Mouse (Mus musculus): ENCODE results near the gene Man2b1. TPM values are rescaled to one million over a fixed set of nuclear protein-coding genes. Genes with fewer than 3 reads are reported as not detected.
A peak's percentile ranks its signal among the peaks of the same experiment; 100 is the strongest.
"Not testable (repeated sequence)": the region's sequence is repeated elsewhere in the genome, so short reads cannot be mapped to it uniquely, and the experiment has no call there.

Gene Man2b1
- total RNA-seq, 2 experiments from 2014 or later = 7.9 to 9.4 TPM

DNA sequence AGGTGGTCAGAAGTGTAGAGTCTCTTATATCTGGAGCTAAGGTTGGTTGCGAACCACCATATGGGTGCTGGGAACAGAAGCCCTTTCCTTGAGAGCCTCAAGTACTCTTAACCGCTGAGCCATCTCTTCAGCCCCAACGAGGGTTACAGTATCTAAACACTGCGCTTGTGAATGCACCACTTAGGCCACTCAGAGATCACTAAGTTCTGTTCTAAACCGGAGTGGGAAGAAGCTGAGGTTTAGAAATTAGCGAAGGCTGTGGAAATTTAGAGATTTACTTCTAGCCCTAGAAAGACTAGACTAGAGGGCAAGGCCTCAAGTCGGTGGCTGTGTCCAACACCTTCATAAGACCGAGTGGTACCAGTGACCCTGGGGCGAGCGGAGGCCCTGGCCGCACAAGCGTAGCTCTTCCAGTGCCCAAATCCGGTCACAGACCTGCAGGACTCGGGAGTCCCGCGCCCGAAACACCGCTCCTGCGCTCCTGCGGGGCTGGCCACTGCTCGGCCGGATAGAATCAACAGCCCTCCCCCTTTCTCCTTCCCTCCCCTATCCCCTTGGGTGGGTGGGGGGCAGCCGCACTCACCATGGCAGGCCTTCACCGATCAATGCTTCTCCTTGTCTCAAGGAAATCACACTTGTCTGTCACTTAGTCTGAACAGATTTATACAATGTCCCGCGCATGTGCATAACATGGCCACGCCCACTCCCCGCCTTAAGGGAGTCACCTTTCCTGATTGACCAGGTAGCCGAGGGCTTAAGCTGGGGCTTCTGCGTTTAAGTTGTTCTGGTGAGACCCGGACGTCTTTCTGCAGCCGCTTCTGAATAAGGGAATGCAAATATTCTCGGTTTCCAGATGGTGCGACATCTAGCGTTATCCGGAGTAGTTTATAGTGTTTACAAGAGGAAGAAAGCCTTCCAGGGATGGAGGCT lies 36.2 kb downstream of the Man2b1 start:
- peak; percentile 70 for DNase-seq (ENCODE audit: low spot score)

DNA sequence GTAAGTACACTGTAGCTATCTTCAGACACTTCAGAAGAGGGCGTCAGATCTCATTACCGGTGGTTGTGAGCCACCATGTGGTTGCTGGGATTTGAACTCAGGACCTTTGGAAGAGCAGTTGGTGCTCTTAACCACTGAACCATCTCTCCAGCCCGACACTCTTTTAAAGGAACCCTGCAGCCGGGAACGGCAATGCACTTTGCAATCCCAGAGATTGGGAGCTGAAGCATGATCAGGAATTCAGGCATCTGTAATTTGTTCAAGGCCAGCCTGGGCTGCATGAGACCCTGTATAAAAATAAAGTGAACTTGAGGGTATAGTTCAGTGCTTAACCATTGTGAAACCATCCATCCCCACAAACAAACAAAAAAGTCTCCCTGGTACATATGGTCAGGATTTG lies 37.2 kb downstream of the Man2b1 start:
- DNase-seq (ENCODE audit: low spot score) = not testable (repeated sequence)

GRCm38 (mm10) chr8:85122995-85123394 lies 39.9 kb downstream of the Man2b1 start, which contains the start of gene Zfp791:
Gene Zfp791 (minus strand): TSS chr8:85123095.
- DNase-seq (ENCODE audit: low spot score) = no peak

GRCm38 (mm10) chr8:85123691-85124090 lies 40.6 kb downstream of the Man2b1 start:
- no peak for DNase-seq (ENCODE audit: low spot score)

DNA sequence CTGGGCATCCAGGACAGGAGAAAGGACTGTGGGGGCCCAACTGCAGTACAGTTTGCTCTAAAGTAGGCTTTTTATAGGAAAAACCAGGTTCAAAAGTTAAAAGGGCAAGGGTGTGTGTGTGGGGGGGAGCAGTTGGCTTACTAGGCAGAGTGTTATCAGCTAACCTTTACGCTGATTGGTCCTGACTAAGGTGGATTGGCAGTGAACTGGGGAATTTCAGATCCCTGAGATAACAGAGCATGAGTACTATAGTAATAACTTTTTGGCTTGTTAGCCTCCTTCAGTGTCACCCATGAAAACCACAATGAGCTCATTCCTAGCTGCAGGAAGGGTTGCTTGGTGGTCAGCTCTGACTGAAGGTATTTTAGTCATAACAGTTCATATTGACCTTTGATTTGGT lies 49.3 kb downstream of the Man2b1 start:
- DNase-seq (ENCODE audit: low spot score) = no peak

DNA sequence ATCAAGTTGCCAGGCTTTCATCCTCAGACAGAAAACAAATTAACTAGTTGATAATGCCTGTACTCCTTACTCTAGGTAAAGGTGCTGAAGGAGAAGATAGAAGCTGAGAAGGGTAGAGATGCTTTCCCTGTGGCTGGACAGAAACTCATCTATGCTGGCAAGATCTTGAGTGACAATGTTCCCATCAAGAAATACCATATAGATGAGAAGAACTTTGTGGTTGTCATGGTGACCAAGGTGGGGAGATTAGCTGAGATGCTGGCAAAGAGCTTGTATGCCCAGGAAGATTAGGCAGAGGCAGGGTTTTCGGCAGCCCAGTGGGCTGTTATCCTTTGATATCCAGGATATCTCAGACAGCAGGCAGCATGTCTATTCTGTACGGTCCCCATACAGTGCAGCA lies 52.6 kb downstream of the Man2b1 start:
- not testable (repeated sequence) for DNase-seq (ENCODE audit: low spot score)

DNA sequence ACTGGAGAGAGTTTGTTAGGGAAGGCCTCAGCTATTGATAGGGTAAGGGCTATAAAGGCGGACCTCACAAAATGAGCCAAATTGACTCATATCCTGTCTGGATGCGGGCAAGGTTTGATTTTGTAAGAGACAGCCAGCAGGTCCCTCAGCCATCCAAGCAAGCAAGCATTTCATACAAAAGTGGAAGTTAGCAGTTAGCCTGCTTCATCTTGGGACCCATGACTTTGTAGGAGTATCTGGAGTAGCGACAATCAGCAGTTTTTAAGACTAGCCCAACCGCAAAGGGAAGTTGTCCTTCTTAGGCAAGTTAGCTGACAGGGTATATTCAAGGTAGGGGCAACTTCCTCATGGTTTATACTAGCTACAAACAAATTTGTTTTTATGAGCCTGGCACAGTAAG lies 59.4 kb downstream of the Man2b1 start:
- DNase-seq (ENCODE audit: low spot score) = no peak

Small RNA genes lying within 50 kb of the gene (microRNA-seq; reads per million reads assigned to microRNA genes)
- gene Gm23388 = not detected
- not detected for gene Mir7070

Other genes with a start within 250 kb of the Man2b1 start
- 100 to 1,000 TPM; 171 to 176 TPM for gene Rad23a, start 242.6 kb upstream of the Man2b1 start, total RNA-seq (2021)
- gene Calr, start 236.3 kb upstream of the Man2b1 start, total RNA-seq (2021) = 100 to 1,000 TPM; 145 to 160 TPM
- 10 to 100 TPM; 22.8 to 25.2 TPM for gene Farsa, start 226.3 kb upstream of the Man2b1 start, total RNA-seq (2021)
- gene Syce2, start 211.2 kb upstream of the Man2b1 start, total RNA-seq (2021) = 1 to 10 TPM; 1.3 to 1.4 TPM
- 10 to 100 TPM; 33.7 to 38.2 TPM for gene Gcdh, start 189.3 kb upstream of the Man2b1 start, total RNA-seq (2021)
- not detected for gene Klf1, start 181.3 kb upstream of the Man2b1 start, total RNA-seq (2021)
- 1 to 10 TPM; 6.1 to 6.8 TPM for gene Dnase2a, start 174.7 kb upstream of the Man2b1 start, total RNA-seq (2021)
- under 1 TPM in 1 of 2 experiments, not detected in 1; 0.07 TPM for gene Mast1, start 145.9 kb upstream of the Man2b1 start, total RNA-seq (2021)
- not detected for gene Rtbdn, start 136.3 kb upstream of the Man2b1 start, total RNA-seq (2021)
- gene Gm49661, start 113.8 kb upstream of the Man2b1 start, total RNA-seq (2021) = not detected
- 100 to 1,000 TPM; 193 to 200 TPM for gene Prdx2, start 113.7 kb upstream of the Man2b1 start, total RNA-seq (2021)
- gene Rnaseh2a, start 113.5 kb upstream of the Man2b1 start, total RNA-seq (2021) = 10 to 100 TPM; 21.1 to 21.7 TPM
- 10 to 100 TPM in 1 of 2 experiments, 1 to 10 TPM in 1; 9.4 to 12.5 TPM for gene Junb, start 104.6 kb upstream of the Man2b1 start, total RNA-seq (2021)
- 1 to 10 TPM; 2.1 to 2.7 TPM for gene Hook2, start 92.7 kb upstream of the Man2b1 start, total RNA-seq (2021)
- gene Best2, start 68.7 kb upstream of the Man2b1 start, total RNA-seq (2021) = not detected
- gene Asna1, start 58.0 kb upstream of the Man2b1 start, total RNA-seq (2021) = 10 to 100 TPM; 53.6 to 58.0 TPM
- gene Trir, start 56.4 kb upstream of the Man2b1 start, total RNA-seq (2021) = 10 to 100 TPM; 70.4 to 78.8 TPM
- 10 to 100 TPM; 27.6 to 35.4 TPM for gene Tnpo2, start 46.4 kb upstream of the Man2b1 start, total RNA-seq (2021)
- gene Fbxw9, start 23.2 kb upstream of the Man2b1 start, total RNA-seq (2021) = 1 to 10 TPM; 1.8 TPM
- not detected for gene Gm5741, start 15.3 kb upstream of the Man2b1 start, total RNA-seq (2021)
- gene Dhps, start 11.5 kb upstream of the Man2b1 start, total RNA-seq (2021) = 10 to 100 TPM; 31.6 to 35.1 TPM
- 10 to 100 TPM; 46.9 to 47.2 TPM for gene Wdr83os, start 2.5 kb upstream of the Man2b1 start, total RNA-seq (2021)
- gene Wdr83, start 2.0 kb upstream of the Man2b1 start, total RNA-seq (2021) = 10 to 100 TPM; 12.6 to 20.8 TPM
- gene Zfp791, start 39.8 kb downstream of the Man2b1 start, total RNA-seq (2021) = 1 to 10 TPM; 1.0 to 1.1 TPM
- not detected for gene Cks1brt, start 68.7 kb downstream of the Man2b1 start, total RNA-seq (2021)
- not detected for gene Olfr371, start 142.7 kb downstream of the Man2b1 start, total RNA-seq (2021)
- gene Orc6, start 216.4 kb downstream of the Man2b1 start, total RNA-seq (2021) = 1 to 10 TPM; 3.4 to 3.8 TPM
- gene Vps35, start 216.5 kb downstream of the Man2b1 start, total RNA-seq (2021) = 10 to 100 TPM; 51.5 to 53.6 TPM

Data from gastrocnemius, adult 18-20 months (tissue).